Mouse (Mus musculus) stomach, embryonic 15.5 days (tissue): ENCODE results near the gene Tns3. TPM values are rescaled to one million over a fixed set of nuclear protein-coding genes. Genes with fewer than 3 reads are reported as not detected.

Source experiments
- ATAC-seq: fragments of 200-750 bp; cut with Nextera tagmentation; 2 replicates; pipeline ENCODE4 v1.8.0; 2017; ENCODE audit warnings: low read depth, moderate number of reproducible peaks, moderate TSS enrichment; ENCODE audit not compliant: insufficient read depth, low FRiP score
- H3K27ac ChIP-seq: fragments of 300-500 bp; sonication (generic); 2 replicates; pipeline ENCODE4 v1.5.1; 2015; ENCODE audit warnings: mild to moderate bottlenecking, inconsistent platforms
- H3K27me3 ChIP-seq: fragments of 300-500 bp; sonication (generic); replicated peaks from 2 replicates; pipeline ENCODE4 v1.6.1; 2015; ENCODE audit warnings: inconsistent platforms
- H3K36me3 ChIP-seq: fragments of 300-500 bp; sonication (generic); 2 replicates; pipeline ENCODE4 v1.6.1; 2015; ENCODE audit warnings: inconsistent platforms
- H3K4me1 ChIP-seq: fragments of 300-500 bp; sonication (generic); 2 replicates; pipeline ENCODE4 v1.6.1; 2015; ENCODE audit warnings: inconsistent platforms
- H3K4me2 ChIP-seq: fragments of 300-500 bp; sonication (generic); 2 replicates; pipeline ENCODE4 v1.6.1; 2015; ENCODE audit warnings: mild to moderate bottlenecking, inconsistent platforms
- H3K4me3 ChIP-seq: fragments of 300-500 bp; sonication (generic); replicated peaks from 2 replicates; pipeline ENCODE4 v1.5.1; 2015; ENCODE audit warnings: inconsistent platforms
- H3K9ac ChIP-seq: fragments of 300-500 bp; sonication (generic); 2 replicates; pipeline ENCODE4 v1.6.1; 2015; ENCODE audit warnings: inconsistent platforms
- H3K9me3 ChIP-seq: fragments of 300-500 bp; sonication (generic); 2 replicates; pipeline ENCODE4 v1.6.1; 2016; ENCODE audit warnings: inconsistent platforms
- WGBS: fragments of 180-500 bp; shearing (Covaris S2); methylation state at CpG from one replicate; pipeline ENCODE4 v1.1.7; 2015; 5-methylcytosine and 5-hydroxymethylcytosine counted together
- polyA plus RNA-seq: library from polyadenylated mRNA; unstranded; fragments of >200 nt; fragmentation: Nextera tagmentation; extraction: Ambion mirVana; gene quantifications from 2 replicates; pipeline ENCODE4 v1.2.1, GENCODE M21; 2015

Gene Tns3
- polyA plus RNA-seq = 26.9 and 28.9 TPM in 2 replicates

DNA sequence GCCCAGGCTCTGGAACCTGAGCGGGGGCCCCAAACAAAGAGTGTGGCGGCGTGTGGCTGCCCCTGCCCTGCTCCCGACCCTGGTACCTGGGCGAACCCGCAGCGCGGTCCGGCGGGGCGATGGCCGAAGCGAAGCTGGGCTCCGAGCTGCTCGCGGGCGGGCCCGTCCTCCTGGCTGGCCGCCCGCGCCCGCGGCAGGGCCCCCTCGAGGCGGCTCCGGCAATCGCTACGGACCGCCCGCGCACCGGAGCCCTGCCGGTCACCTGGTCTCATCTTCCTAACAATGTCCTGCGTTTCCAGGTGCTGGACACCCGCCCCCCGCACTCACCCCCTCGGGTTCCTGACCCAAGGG is at the start of gene Tns3:
TSS of gene Tns3 (minus strand) at position 143 of the 351 bp plus-strand sequence.
- WGBS = under 1% methylated on average over 37 of the region's 37 CpGs

DNA sequence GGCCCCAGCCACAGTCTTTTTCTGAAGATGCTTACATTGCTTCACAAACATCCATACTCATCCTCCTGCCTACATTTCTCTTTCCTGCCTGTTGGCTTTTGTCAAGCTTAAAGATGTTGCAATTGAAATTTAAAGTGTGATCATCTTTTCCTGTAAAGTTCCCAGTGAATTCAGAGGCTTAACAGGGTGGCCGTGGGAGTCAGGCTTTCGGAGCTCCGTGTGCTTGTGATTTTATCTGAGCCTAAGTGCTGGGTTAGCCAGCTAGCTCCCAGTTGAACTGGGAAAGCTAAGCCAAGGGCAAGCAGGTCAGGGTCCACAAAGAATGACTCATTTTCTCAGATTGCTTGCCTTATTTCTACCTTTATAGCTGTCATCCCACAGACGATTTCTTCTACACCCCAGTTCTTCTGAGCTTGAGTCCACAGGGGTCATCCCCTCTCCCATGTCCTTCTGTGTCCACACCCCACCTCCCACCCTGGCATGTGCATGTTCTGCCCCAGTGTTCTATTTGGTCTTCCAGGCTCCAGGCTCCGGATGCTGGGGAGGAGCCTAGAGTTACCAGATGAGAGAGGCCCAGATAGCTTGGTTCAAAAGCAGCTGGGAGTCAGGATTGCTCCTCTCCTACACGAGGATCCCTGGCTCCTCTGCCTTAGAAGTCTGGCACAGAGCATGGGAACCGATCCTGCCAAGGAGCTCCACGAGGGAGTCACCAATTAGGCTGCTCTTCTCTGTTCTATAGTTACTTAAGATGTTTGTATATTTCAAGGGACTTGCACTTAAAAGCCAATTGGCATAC is 42.1 kb upstream of the Tns3 start:
- Histone ChIP-seq H3K4me1 (peaks cover 7% of the 10 kb centered on the region; the same call in 1 of the 2 replicates), H3K4me3 (no peak overlapping the region), H3K9ac (no peak overlapping the region), H3K4me2 (no peak overlapping the region), H3K36me3 (no peaks in the 10 kb centered on the region), H3K27ac (peak overlapping the region; percentile 51; the same call in 1 of the 2 replicates), H3K27me3 (no peaks in the 10 kb centered on the region), H3K9me3 (no peaks in the 10 kb centered on the region)
- peak; percentile 24; the same call in 1 of the 2 replicates for ATAC-seq
- 43% methylated on average over 8 of the region's 8 CpGs for WGBS

More for the DNA sequence above, at the start of gene Tns3:
- Histone ChIP-seq H3K4me2 (peak within 1 kb of the TSS; percentile 81), H3K36me3 (no peaks in the 10 kb centered on the region), H3K27me3 (no peaks in the 10 kb centered on the region), H3K4me3 (peak within 1 kb of the TSS; percentile 78), H3K9me3 (no peaks in the 10 kb centered on the region), H3K4me1 (peaks cover 20% of the 10 kb centered on the region), H3K27ac (peak within 1 kb of the TSS; percentile 95), H3K9ac (peak within 1 kb of the TSS; percentile 87)
- ATAC-seq = peak; percentile 69

DNA sequence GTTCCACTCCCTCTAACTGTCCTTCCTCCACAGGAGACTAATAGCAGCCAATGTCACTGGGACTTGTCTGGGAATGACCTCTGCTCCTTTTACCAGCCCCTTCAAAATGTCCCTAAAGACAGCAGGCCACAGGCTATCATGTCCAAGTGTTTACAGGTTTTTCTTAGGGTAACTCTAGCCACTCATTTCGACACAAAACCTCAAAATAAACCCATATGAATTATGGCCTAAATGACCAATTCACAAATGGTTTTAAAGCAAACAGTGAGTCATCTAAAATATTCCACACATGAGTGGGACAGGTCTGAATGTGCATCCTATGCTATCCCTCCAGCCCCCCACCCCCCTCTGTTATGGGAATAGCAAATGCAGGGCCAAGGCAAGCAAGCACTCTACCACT is 40.8 kb upstream of the Tns3 start:
- Histone ChIP-seq H3K27me3 (no peaks in the 10 kb centered on the region), H3K36me3 (no peaks in the 10 kb centered on the region), H3K4me3 (no peak overlapping the region), H3K4me2 (no peak overlapping the region), H3K27ac (no peak overlapping the region), H3K9ac (no peak overlapping the region), H3K4me1 (peaks cover 10% of the 10 kb centered on the region), H3K9me3 (no peaks in the 10 kb centered on the region)
- WGBS = 80% methylated on average over 1 of the region's 1 CpGs
- no peak for ATAC-seq

- no peaks in the 10 kb centered on the region for H3K9me3 ChIP-seq
- no peak for ATAC-seq
- H3K4me2 ChIP-seq = no peak overlapping the region
- 64% methylated on average over 6 of the region's 6 CpGs for WGBS
- peaks cover 10% of the 10 kb centered on the region for H3K4me1 ChIP-seq
- no peak overlapping the region for H3K9ac ChIP-seq
- H3K27ac ChIP-seq = no peak overlapping the region
- no peaks in the 10 kb centered on the region for H3K36me3 ChIP-seq
- no peak overlapping the region for H3K4me3 ChIP-seq
- H3K27me3 ChIP-seq = no peaks in the 10 kb centered on the region
Observed at GRCm38 (mm10) chr11:8703876-8704275, 39.5 kb upstream of the Tns3 start.

- no peak overlapping the region for H3K27ac ChIP-seq
- no peaks in the 10 kb centered on the region for H3K27me3 ChIP-seq
- no peak overlapping the region for H3K4me2 ChIP-seq
- 76% methylated on average over 2 of the region's 2 CpGs for WGBS
- H3K4me1 ChIP-seq = peaks cover 10% of the 10 kb centered on the region
- no peak for ATAC-seq
- H3K4me3 ChIP-seq = no peak overlapping the region
- no peak overlapping the region for H3K9ac ChIP-seq
- no peaks in the 10 kb centered on the region for H3K36me3 ChIP-seq
- no peaks in the 10 kb centered on the region for H3K9me3 ChIP-seq
Observed at GRCm38 (mm10) chr11:8702532-8702886, 38.2 kb upstream of the Tns3 start.

GRCm38 (mm10) chr11:8701845-8702531 is 37.7 kb upstream of the Tns3 start:
- Histone ChIP-seq H3K27ac (0 out of 2 replicates have a peak overlapping the region, but pooled peaks have one; percentile 41), H3K4me1 (peaks cover 10% of the 10 kb centered on the region), H3K9ac (no peak overlapping the region), H3K36me3 (no peaks in the 10 kb centered on the region), H3K4me3 (no peak overlapping the region), H3K27me3 (no peaks in the 10 kb centered on the region), H3K9me3 (no peaks in the 10 kb centered on the region), H3K4me2 (no peak overlapping the region)
- WGBS = 48% methylated on average over 10 of the region's 10 CpGs
- ATAC-seq = no peak

GRCm38 (mm10) chr11:8701400-8701799 is 37.1 kb upstream of the Tns3 start:
- no peak overlapping the region for H3K9ac ChIP-seq
- H3K36me3 ChIP-seq = no peaks in the 10 kb centered on the region
- no peaks in the 10 kb centered on the region for H3K27me3 ChIP-seq
- H3K4me3 ChIP-seq = no peak overlapping the region
- no peaks in the 10 kb centered on the region for H3K9me3 ChIP-seq
- H3K27ac ChIP-seq = peak overlapping the region; percentile 41; the same call in 1 of the 2 replicates
- ATAC-seq = no peak
- WGBS = 37% methylated on average over 3 of the region's 3 CpGs
- H3K4me2 ChIP-seq = no peak overlapping the region
- peaks cover 6% of the 10 kb centered on the region for H3K4me1 ChIP-seq

GRCm38 (mm10) chr11:8700641-8701221 is 36.4 kb upstream of the Tns3 start:
- Histone ChIP-seq H3K9ac (no peak overlapping the region), H3K4me2 (no peak overlapping the region), H3K4me3 (no peak overlapping the region), H3K9me3 (no peaks in the 10 kb centered on the region), H3K27me3 (no peaks in the 10 kb centered on the region), H3K4me1 (peaks cover 6% of the 10 kb centered on the region), H3K27ac (peak overlapping the region; percentile 41; the same call in 1 of the 2 replicates), H3K36me3 (no peaks in the 10 kb centered on the region)
- 74% methylated on average over 8 of the region's 8 CpGs for WGBS
- ATAC-seq = no peak

GRCm38 (mm10) chr11:8699777-8700176 is 35.4 kb upstream of the Tns3 start:
- H3K4me2 ChIP-seq = no peak overlapping the region
- H3K4me1 ChIP-seq = peaks cover 6% of the 10 kb centered on the region
- H3K36me3 ChIP-seq = no peaks in the 10 kb centered on the region
- no peaks in the 10 kb centered on the region for H3K27me3 ChIP-seq
- WGBS = 80% methylated on average over 5 of the region's 5 CpGs
- H3K9me3 ChIP-seq = no peaks in the 10 kb centered on the region
- no peak overlapping the region for H3K9ac ChIP-seq
- H3K27ac ChIP-seq = no peak overlapping the region
- no peak for ATAC-seq
- H3K4me3 ChIP-seq = no peak overlapping the region

DNA sequence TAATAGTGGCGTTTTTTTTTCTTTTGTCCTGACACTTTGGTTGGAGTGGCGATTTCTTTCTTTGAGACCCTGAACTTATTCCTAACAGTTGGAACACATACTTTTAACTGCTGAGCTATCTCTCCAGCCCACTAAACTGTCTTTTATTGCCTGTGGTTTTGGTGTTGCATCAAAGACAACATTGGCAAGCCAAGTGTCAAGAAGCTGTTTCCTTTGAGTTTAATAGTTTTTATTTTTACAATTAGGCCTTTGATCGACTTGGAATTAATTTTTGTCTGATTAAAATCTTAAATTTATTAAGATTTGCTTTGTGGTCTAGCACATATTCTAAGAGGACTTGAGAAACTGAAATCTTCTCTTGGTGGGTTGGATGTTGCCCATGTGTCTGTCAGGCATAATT is 33.3 kb upstream of the Tns3 start:
- Histone ChIP-seq H3K4me2 (no peak overlapping the region), H3K9me3 (no peaks in the 10 kb centered on the region), H3K4me3 (no peak overlapping the region), H3K27me3 (no peaks in the 10 kb centered on the region), H3K36me3 (no peaks in the 10 kb centered on the region), H3K27ac (no peak overlapping the region), H3K4me1 (peaks cover 17% of the 10 kb centered on the region), H3K9ac (no peak overlapping the region)
- 88% methylated on average over 3 of the region's 3 CpGs for WGBS
- no peak for ATAC-seq

DNA sequence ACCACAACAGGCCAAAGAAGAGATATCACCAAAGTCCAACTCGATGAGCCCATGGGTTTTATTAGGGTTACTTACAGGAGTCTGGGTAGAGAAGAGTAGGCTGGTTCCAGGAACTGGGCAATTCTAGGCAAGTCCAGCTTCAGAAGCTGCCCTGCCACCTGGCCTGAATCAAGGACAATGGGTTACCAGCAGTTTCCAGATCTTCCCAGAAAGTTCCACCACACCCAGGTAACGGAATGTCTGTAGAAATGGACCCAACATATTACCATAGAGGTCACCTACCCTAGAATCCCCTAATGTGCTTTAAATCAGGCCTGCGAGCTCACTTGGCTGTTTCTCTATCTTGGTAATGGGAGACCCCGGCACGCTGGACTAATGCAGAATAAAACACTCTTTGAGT is 29.8 kb upstream of the Tns3 start:
- Histone ChIP-seq H3K9ac (no peak overlapping the region), H3K36me3 (no peaks in the 10 kb centered on the region), H3K4me1 (peaks cover 21% of the 10 kb centered on the region), H3K27ac (no peak overlapping the region), H3K4me2 (no peak overlapping the region), H3K27me3 (no peaks in the 10 kb centered on the region), H3K9me3 (no peaks in the 10 kb centered on the region), H3K4me3 (no peak overlapping the region)
- WGBS = 93% methylated on average over 5 of the region's 5 CpGs
- ATAC-seq = no peak
